Mouse (Mus musculus): Measurements from ENCODE around the gene Defb23.

Gene Defb23

DNA sequence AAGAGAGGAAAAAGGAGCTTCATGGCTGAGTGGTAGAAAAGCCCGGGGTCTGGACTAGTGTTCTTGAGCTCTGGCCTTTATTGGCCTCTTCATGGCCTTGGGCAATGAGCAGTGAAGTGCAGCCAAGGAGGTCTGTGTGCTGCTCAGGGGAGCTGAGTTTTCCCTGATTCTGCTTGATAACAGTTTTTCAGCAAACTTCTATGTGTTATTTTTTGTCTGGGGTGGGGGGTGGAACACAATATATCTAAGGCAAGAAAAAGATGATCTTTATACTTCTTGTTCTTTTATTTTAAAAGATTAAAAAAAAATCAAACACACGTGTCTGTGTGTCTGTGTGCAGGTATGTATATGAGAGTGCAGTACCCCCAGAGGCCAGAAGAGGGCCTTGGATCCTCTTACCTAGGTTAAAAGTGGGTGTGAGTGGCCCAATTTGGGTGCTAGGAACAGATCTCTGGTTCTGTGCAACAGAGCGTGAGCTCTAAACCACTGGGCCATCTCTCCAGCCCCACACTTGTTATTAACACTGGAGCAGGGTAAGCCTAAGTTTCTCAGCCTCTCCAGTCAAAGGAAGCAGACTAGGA lies at the start of gene Defb23:
Gene Defb23, minus strand, starts transcription at position 51 of the 581 bp plus-strand sequence.
- DNase-seq (ENCODE audit: extremely low read depth, low read depth, low spot score): no peak

DNA sequence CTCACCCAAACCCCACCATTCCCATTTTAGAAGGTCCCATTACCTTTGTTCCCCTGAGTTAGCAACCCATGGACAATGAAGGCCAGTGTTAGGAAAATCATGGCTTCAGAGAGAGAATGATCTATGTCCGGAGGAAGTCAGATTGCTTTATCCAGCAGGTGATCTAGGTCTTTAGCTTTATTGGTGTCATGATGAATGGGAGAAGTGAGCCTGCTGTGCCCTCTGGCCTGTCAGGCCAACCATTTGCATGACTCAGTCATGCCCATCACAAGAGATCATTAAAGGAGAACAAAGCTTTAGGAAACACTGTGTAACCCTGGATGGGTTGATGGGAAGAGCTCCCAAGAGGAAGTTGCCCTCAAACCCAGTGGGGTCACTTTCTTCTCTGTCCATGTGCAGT lies 47.2 kb upstream of the Defb23 start, which contains the start of gene Defb26:
Gene Defb26, minus strand, starts transcription at position 101 of the 400 bp plus-strand sequence.
- DNase-seq (ENCODE audit: extremely low read depth, low read depth, low spot score): no peak

- no peak for DNase-seq (ENCODE audit: extremely low read depth, low read depth, low spot score)
Measured at GRCm38 (mm10) chr2:152503950-152504349, 39.5 kb upstream of the Defb23 start.

GRCm38 (mm10) chr2:152500863-152501229 lies 36.4 kb upstream of the Defb23 start:
- DNase-seq (ENCODE audit: extremely low read depth, low read depth, low spot score): no peak

GRCm38 (mm10) chr2:152500204-152500862 lies 35.9 kb upstream of the Defb23 start:
- no peak for DNase-seq (ENCODE audit: extremely low read depth, low read depth, low spot score)

GRCm38 (mm10) chr2:152498020-152498419 lies 33.6 kb upstream of the Defb23 start:
- no peak for DNase-seq (ENCODE audit: extremely low read depth, low read depth, low spot score)

GRCm38 (mm10) chr2:152493151-152493550 lies 28.7 kb upstream of the Defb23 start:
- DNase-seq (ENCODE audit: extremely low read depth, low read depth, low spot score): no peak

DNA sequence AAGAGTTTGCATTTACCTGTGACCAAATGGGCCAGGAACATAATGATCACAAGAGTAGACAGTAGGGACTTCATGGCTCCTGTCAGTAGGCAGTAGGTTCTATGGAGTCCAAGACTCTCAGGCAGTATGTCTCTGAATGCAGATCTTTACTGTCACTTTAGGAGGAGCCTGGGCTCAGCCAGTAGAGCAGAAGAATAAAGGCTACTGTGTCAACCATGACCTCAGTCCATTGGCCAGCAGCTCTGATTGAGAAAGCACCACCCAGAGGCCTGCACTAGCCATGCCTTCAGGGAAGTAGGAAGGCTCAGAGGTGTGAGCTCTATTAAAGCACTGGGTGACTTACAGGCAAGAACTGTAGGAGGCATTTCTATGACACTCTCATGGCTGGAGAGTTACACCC lies 25.6 kb upstream of the Defb23 start, which contains the start of gene Defb22:
Gene Defb22, minus strand, starts transcription at position 101 of the 400 bp plus-strand sequence.
- no peak for DNase-seq (ENCODE audit: extremely low read depth, low read depth, low spot score)

DNA sequence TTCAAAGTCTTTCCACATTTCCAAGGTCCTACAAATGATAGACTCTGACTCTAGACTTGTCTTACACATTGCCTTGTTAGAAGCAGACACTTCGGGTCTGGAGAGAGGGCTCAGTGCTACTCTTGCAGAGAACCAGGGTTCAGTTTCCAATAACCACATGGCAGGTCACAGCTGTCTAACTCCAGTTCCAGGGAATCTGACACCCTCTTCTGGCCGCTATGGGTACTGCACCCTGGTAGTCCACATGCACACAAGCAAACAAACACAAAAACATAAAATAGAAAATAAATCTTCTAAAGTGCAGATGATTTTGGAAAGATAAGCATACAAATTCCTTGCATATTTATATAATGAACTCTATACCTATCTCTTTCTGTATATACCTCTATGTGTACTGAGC lies 22.6 kb upstream of the Defb23 start:
- DNase-seq (ENCODE audit: extremely low read depth, low read depth, low spot score): no peak

- DNase-seq (ENCODE audit: extremely low read depth, low read depth, low spot score): no peak
Measured at GRCm38 (mm10) chr2:152481726-152482125, 17.3 kb upstream of the Defb23 start.

DNA sequence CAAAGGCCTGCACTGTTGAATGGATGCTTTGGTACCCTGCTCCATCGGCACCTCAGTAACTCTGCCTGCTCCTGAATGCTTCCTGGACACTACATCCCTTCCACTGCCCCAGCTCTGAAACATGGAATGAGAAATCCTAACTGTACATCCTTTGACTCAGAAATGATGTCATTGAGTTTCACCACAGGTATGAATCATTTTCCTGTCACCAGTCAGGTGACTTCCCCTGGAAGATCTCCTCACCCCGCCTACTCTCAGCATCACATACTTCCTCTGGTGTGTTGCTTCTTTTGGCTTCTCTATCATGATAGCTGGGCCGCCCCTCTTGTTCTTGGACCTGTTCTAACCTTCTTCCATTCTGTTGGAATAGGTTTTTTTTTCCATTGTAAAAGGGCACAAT lies 16.5 kb upstream of the Defb23 start:
- DNase-seq (ENCODE audit: extremely low read depth, low read depth, low spot score): no peak

DNA sequence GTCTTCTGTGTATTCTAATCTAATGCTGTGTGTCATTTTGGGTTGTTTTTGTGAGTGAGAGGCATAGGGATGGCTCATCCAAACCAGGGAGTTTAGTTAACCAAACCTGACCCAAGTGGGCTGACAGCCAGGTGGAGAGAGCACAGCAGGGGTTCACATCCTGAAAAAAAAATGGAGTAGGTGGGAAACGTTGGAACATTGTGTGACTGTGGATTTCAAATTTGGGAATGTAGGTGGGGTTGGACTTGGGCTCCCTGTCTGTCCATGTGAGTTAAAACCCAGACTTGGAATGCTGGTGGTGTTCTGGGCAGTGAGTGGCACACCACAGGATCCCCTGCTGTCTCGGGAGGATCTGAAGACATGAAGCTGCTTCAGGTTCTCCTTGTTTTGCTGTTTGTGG lies 12.3 kb upstream of the Defb23 start, which contains the start of gene Defb20:
Gene Defb20, plus strand, starts transcription at position 301 of the 400 bp plus-strand sequence.
- DNase-seq (ENCODE audit: extremely low read depth, low read depth, low spot score): no peak

DNA sequence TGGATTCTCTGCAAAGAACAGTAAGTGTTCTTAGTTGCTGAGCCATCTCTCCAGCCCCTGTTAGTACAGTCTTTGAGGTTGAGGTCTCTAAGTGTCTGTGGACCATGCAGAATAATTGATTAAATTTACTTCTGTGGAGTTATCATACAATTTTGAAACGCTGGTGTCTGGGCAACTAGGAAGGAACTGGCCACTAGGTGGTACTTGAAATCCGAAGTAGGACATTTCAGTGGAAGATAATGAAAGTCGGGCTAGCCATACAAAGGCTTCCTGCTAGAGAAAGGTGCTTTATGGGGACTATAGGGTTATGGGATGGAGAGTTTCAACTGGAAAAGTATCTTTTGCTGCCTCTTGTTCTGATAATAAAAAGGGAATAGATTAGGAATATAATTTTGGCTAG lies 8.0 kb upstream of the Defb23 start:
- no peak for DNase-seq (ENCODE audit: extremely low read depth, low read depth, low spot score)

DNA sequence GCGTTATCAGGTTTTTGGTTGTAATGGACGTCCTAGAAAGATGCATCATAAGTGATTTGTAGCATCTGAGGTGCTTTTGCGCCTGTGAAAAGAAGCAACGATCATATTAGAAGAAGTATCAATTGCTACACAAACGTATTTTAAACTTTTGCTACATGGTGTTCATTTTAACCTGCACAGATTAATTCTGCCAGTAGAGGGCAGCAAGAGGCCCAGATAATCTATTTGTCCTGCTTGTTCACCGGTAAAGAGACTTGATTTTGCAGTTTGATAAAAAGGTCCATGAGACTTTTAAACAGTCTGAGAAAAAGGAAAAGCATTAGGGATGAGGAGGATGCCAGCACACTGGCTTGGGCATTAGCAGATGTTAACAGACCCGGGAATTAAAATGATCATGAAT lies 6.6 kb upstream of the Defb23 start:
- DNase-seq (ENCODE audit: extremely low read depth, low read depth, low spot score): no peak

DNA sequence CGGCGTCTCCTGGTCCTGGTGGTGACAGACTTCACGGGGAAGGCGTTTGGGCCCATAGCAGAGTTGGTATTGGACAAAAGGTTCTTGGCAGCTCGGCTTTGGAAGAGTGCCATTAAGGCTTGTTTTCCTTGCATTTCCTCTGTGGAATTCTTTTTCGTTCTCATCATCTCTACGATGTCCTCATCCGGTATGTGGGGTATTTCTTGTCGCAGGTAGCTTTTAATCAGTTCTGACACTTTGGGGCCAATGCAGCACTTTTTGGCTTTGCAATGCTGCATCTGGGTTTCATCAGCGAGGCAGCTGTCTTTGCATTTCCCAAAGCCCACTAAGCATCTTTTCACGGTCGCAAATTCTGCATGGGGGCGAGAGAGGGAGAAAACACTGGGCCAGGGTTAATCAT lies 5.2 kb downstream of the Defb23 start:
- no peak for DNase-seq (ENCODE audit: extremely low read depth, low read depth, low spot score)

DNA sequence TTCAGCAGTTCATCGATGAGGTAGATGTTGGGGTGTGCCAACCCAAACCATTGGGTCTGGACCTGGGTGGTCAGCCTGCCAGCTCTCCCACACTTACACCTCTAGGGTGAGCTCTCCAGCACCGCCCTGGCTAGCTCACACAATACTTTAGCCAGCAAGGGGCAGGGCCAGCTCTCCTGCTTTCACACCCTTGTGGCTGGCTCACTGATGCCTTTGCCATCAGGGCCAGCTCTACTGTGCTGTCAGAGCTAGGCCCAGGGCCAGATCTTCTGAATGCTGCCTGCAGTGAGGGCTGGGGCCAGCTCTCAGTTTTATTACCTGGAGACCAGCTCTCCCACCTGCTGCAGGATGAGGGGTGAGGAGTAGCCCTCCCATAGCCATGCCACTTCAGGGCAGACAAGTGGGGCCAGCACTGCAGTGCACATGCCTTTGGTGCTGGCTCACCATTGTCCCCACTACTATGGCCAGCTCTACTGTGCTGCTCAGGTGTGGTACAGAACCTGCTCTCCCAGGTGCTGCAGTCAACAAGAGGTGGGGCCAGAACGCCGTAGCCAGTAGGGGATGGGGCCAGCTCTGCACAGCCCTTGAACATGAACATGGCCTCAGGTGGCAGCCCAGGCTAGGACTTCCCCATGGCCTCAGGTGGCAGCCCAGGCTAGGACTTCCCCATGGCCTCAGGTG lies 12.2 kb downstream of the Defb23 start:
- DNase-seq (ENCODE audit: extremely low read depth, low read depth, low spot score): no peak

- no peak for DNase-seq (ENCODE audit: extremely low read depth, low read depth, low spot score)
Measured at GRCm38 (mm10) chr2:152450241-152450640, 14.2 kb downstream of the Defb23 start.

DNA sequence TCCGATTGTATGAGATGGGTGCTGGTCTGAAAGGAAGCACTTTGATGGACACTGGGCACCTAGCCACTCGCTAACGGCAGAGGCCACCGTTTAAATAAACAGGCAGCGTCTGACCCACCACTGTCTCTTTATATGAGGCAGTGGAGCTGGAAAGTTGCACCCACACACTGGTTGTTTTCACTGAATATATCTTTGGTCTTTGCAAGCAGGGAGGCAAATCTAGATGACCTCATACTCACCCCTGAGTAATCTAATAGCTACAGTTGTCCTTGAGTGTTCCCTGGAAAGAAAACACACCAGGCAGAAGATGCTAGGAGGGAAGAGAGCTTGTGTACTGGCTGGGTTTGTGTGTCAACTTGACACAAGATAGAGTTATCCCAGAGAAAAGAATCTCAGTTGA lies 17.0 kb downstream of the Defb23 start:
- no peak for DNase-seq (ENCODE audit: extremely low read depth, low read depth, low spot score)

- DNase-seq (ENCODE audit: extremely low read depth, low read depth, low spot score): no peak
Measured at GRCm38 (mm10) chr2:152446642-152447041, 17.8 kb downstream of the Defb23 start.

- DNase-seq (ENCODE audit: extremely low read depth, low read depth, low spot score): no peak
Measured at GRCm38 (mm10) chr2:152443281-152443680, 21.1 kb downstream of the Defb23 start.

DNA sequence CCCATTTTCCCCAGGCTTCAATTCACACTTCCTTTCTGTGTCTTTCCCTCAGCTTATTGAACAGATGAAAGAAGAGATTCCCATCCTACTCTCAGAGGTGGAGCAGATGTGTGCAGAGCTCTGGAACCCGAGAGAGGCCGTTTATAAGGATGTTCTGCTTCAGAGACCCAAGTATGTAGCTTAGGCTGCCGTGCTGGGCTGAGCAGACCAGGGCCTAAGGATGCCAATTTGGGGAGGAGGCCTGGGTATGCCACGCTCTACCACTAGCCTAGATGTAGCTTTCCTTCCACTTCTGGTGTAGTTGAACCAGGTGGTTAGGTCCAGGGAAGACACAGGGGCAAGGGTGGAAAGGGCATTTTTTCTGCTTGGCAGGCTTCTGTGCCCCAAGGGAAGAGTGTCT lies 22.1 kb downstream of the Defb23 start:
- no peak for DNase-seq (ENCODE audit: extremely low read depth, low read depth, low spot score)

- no peak for DNase-seq (ENCODE audit: extremely low read depth, low read depth, low spot score)
Measured at GRCm38 (mm10) chr2:152439833-152440232, 24.6 kb downstream of the Defb23 start.
